Mouse (Mus musculus): ENCODE measurements around the gene Gm20388. TPM values are rescaled to one million over a fixed set of nuclear protein-coding genes. Genes with fewer than 3 reads are reported as not detected.

The Gm20388 gene
- polyA plus RNA-seq, 1 experiment from 2014 or later, result not detected

GRCm38 (mm10) chr8:122814608-122815007 is 2904.0 kb downstream of the Gm20388 start:
- H3K27ac ChIP-seq (replicated peaks), result no peak overlapping the region
- H3K4me2 ChIP-seq, result no peak overlapping the region
- no peak overlapping the region for H3K4me3 ChIP-seq
- WGBS, result 37% methylated on average over 7 of the region's 7 CpGs
- H3K27me3 ChIP-seq (replicated peaks), result 0 out of 2 replicates have a peak, but pooled peaks cover 6% of the 10 kb centered on the region
- H3K36me3 ChIP-seq, result peaks cover 29% of the 10 kb centered on the region
- ATAC-seq (ENCODE audit: extremely low read depth, insufficient number of reproducible peaks, low FRiP score, low TSS enrichment), result no peak
- H3K4me1 ChIP-seq, result peaks cover 11% of the 10 kb centered on the region
- H3K9ac ChIP-seq, result no peak overlapping the region
- H3K9me3 ChIP-seq, result no peaks in the 10 kb centered on the region

DNA sequence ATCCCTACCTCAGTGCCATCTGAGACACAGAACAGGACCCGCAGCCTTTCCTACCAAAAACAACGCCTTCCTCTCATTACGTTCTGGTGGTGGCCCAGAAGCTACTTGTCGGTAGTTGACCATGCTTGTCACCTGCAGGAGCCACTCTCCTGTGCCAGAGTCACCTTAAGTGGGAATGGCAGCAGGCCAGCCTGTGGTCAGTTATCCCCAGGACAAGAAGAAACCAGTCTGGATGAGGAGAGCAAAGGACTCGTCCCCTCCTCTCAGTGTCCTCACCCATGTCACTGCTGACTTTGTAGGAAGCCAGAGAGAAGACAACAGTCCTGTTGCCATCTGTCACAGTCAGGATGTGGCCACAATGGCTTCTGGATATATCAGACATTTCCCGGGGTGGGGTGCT is 2906.3 kb downstream of the Gm20388 start:
- WGBS, result 79% methylated on average over 6 of the region's 6 CpGs
- Histone ChIP-seq H3K4me2 (no peak overlapping the region), H3K27me3 (replicated peaks) (0 out of 2 replicates have a peak, but pooled peaks cover 6% of the 10 kb centered on the region), H3K36me3 (peaks cover 23% of the 10 kb centered on the region), H3K4me3 (no peak overlapping the region), H3K27ac (replicated peaks) (no peak overlapping the region), H3K9me3 (no peaks in the 10 kb centered on the region), H3K4me1 (peaks cover 11% of the 10 kb centered on the region), H3K9ac (no peak overlapping the region)
- ATAC-seq (ENCODE audit: extremely low read depth, insufficient number of reproducible peaks, low FRiP score, low TSS enrichment), result no peak

- ATAC-seq (ENCODE audit: extremely low read depth, insufficient number of reproducible peaks, low FRiP score, low TSS enrichment), result no peak
- H3K9ac ChIP-seq, result no peak overlapping the region
- 0 out of 2 replicates have a peak, but pooled peaks cover 6% of the 10 kb centered on the region for H3K27me3 ChIP-seq (replicated peaks)
- H3K9me3 ChIP-seq, result no peaks in the 10 kb centered on the region
- 45% methylated on average over 13 of the region's 13 CpGs for WGBS
- no peak overlapping the region for H3K4me3 ChIP-seq
- H3K4me2 ChIP-seq, result no peak overlapping the region
- H3K27ac ChIP-seq (replicated peaks), result no peak overlapping the region
- peaks cover 11% of the 10 kb centered on the region for H3K4me1 ChIP-seq
- H3K36me3 ChIP-seq, result peaks cover 23% of the 10 kb centered on the region
Observed at GRCm38 (mm10) chr8:122817724-122818496, 2907.3 kb downstream of the Gm20388 start.

GRCm38 (mm10) chr8:122819776-122820175 is 2909.1 kb downstream of the Gm20388 start:
- H3K27me3 ChIP-seq (replicated peaks), result 0 out of 2 replicates have a peak, but pooled peaks cover 1% of the 10 kb centered on the region
- no peak overlapping the region for H3K4me2 ChIP-seq
- WGBS, result 70% methylated on average over 11 of the region's 11 CpGs
- ATAC-seq (ENCODE audit: extremely low read depth, insufficient number of reproducible peaks, low FRiP score, low TSS enrichment), result no peak
- H3K36me3 ChIP-seq, result peaks cover 10% of the 10 kb centered on the region
- H3K4me1 ChIP-seq, result peaks cover 6% of the 10 kb centered on the region
- no peaks in the 10 kb centered on the region for H3K9me3 ChIP-seq
- H3K27ac ChIP-seq (replicated peaks), result no peak overlapping the region
- H3K4me3 ChIP-seq, result no peak overlapping the region
- H3K9ac ChIP-seq, result no peak overlapping the region

GRCm38 (mm10) chr8:122824571-122824970 is 2913.9 kb downstream of the Gm20388 start:
- Histone ChIP-seq H3K27ac (replicated peaks) (no peak overlapping the region), H3K9me3 (no peaks in the 10 kb centered on the region), H3K27me3 (replicated peaks) (peaks cover 31% of the 10 kb centered on the region), H3K4me2 (no peak overlapping the region), H3K4me3 (no peak overlapping the region), H3K9ac (no peak overlapping the region), H3K36me3 (no peaks in the 10 kb centered on the region), H3K4me1 (peaks cover 5% of the 10 kb centered on the region; the same call in 1 of the 2 replicates)
- WGBS, result 39% methylated on average over 5 of the region's 5 CpGs
- no peak for ATAC-seq (ENCODE audit: extremely low read depth, insufficient number of reproducible peaks, low FRiP score, low TSS enrichment)

GRCm38 (mm10) chr8:122824986-122825385 is 2914.3 kb downstream of the Gm20388 start:
- 71% methylated on average over 9 of the region's 9 CpGs for WGBS
- Histone ChIP-seq H3K36me3 (no peaks in the 10 kb centered on the region), H3K9ac (no peak overlapping the region)

DNA sequence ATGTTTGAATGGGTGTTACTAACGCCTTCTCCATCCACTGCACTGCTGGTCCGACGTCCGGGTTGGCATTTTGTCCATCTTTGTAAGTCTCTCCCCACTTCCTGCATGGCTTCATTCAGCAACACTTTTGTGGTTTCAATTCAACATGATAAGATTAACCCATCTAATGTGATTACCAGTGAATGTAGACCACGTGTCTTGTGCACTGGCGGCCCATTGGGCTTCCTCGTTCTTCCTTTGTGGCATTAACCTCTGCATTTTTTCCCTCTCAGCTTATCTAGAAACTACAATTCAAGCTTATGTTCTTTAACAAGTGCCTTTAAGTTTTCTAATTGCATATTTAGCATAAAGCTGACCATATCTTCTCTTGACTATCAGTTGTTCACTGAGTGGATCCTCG is 2914.8 kb downstream of the Gm20388 start:
- H3K4me1 ChIP-seq, result peaks cover 5% of the 10 kb centered on the region; the same call in 1 of the 2 replicates
- H3K9ac ChIP-seq, result no peak overlapping the region
- WGBS, result 61% methylated on average over 8 of the region's 8 CpGs
- no peak overlapping the region for H3K27ac ChIP-seq (replicated peaks)
- no peak overlapping the region for H3K4me2 ChIP-seq
- ATAC-seq (ENCODE audit: extremely low read depth, insufficient number of reproducible peaks, low FRiP score, low TSS enrichment), result no peak
- H3K27me3 ChIP-seq (replicated peaks), result peaks cover 31% of the 10 kb centered on the region
- H3K4me3 ChIP-seq, result no peak overlapping the region
- H3K36me3 ChIP-seq, result no peaks in the 10 kb centered on the region
- H3K9me3 ChIP-seq, result no peaks in the 10 kb centered on the region

More at GRCm38 (mm10) chr8:122824986-122825385, 2914.3 kb downstream of the Gm20388 start:
- Histone ChIP-seq H3K27ac (replicated peaks) (no peak overlapping the region), H3K4me1 (peaks cover 5% of the 10 kb centered on the region; the same call in 1 of the 2 replicates), H3K9me3 (no peaks in the 10 kb centered on the region), H3K4me2 (no peak overlapping the region), H3K4me3 (no peak overlapping the region), H3K27me3 (replicated peaks) (peaks cover 31% of the 10 kb centered on the region)
- no peak for ATAC-seq (ENCODE audit: extremely low read depth, insufficient number of reproducible peaks, low FRiP score, low TSS enrichment)

DNA sequence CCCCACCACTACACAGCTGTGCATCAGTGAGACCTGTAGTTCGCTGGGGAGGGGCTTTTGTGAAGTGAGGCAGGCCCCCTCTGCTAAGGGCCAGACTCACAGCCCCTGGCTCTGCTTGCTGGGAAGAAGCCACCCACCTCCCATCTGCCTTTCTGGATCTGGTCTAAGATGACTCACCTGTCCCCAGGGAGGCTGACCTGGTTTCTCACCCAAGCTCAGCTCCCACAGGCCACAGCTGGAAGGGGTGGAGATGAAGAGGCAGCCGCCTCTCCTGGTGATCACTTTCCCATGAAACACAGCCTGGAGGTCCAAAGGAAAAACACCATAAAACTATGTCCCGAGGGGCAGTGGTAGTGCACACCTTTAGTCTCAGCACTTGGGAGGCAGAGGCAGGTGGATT is 2918.8 kb downstream of the Gm20388 start:
- H3K27me3 ChIP-seq (replicated peaks), result peaks cover 60% of the 10 kb centered on the region
- H3K9ac ChIP-seq, result no peak overlapping the region
- H3K27ac ChIP-seq (replicated peaks), result no peak overlapping the region
- H3K9me3 ChIP-seq, result no peaks in the 10 kb centered on the region
- H3K36me3 ChIP-seq, result no peaks in the 10 kb centered on the region
- no peak overlapping the region for H3K4me2 ChIP-seq
- 64% methylated on average over 3 of the region's 3 CpGs for WGBS
- H3K4me3 ChIP-seq, result no peak overlapping the region
- no peak for ATAC-seq (ENCODE audit: extremely low read depth, insufficient number of reproducible peaks, low FRiP score, low TSS enrichment)
- H3K4me1 ChIP-seq, result peaks cover 5% of the 10 kb centered on the region; the same call in 1 of the 2 replicates

DNA sequence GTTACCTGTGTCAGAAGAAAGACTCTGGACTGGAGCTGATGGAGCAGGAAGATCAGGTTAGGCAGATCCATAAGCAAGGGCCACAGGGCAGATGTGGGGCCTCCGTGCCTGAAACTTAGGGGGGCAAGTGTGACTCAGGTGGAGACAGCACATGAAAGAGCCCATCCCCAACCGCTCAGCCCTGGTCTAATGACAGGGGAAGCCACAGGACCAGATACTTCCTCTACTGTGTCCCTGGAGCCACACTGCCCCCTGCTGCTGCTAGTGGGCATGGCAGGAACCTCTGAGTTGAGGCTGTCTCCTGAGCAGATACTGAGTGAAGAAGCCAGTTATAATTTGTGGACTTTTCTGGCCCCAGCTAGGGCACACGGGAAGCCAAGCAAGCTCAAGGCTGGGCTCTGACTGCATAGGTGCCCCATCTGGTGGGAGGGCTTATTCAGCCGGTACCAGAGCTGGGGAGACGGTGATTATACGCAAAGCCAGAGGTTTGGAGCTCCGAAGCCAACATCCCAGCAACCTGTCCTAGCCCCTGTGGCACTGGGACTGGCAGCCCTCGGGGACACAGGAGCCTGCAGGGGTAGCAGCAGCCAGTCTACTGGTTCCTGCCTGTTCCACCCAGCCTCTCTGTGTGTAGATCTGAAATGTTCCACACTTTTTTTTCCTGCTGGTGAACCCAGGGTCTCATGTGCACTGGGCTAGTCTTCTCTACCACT is 2919.9 kb downstream of the Gm20388 start:
- no peak for ATAC-seq (ENCODE audit: extremely low read depth, insufficient number of reproducible peaks, low FRiP score, low TSS enrichment)
- WGBS, result 42% methylated on average over 8 of the region's 8 CpGs
- Histone ChIP-seq H3K4me1 (no peaks in the 10 kb centered on the region), H3K4me3 (no peak overlapping the region), H3K27ac (replicated peaks) (no peak overlapping the region), H3K9ac (no peak overlapping the region), H3K36me3 (no peaks in the 10 kb centered on the region), H3K9me3 (no peaks in the 10 kb centered on the region), H3K27me3 (replicated peaks) (peaks cover 56% of the 10 kb centered on the region), H3K4me2 (no peak overlapping the region)

GRCm38 (mm10) chr8:122834416-122834815 is 2923.8 kb downstream of the Gm20388 start:
- no peak overlapping the region for H3K4me3 ChIP-seq
- H3K36me3 ChIP-seq, result no peaks in the 10 kb centered on the region
- H3K9ac ChIP-seq, result 0 out of 2 replicates have a peak overlapping the region, but pooled peaks have one; percentile 5
- no peak overlapping the region for H3K4me2 ChIP-seq
- no peaks in the 10 kb centered on the region for H3K4me1 ChIP-seq
- no peaks in the 10 kb centered on the region for H3K9me3 ChIP-seq
- no peak overlapping the region for H3K27ac ChIP-seq (replicated peaks)
- WGBS, result 77% methylated on average over 8 of the region's 8 CpGs
- no peak for ATAC-seq (ENCODE audit: extremely low read depth, insufficient number of reproducible peaks, low FRiP score, low TSS enrichment)
- peaks cover 36% of the 10 kb centered on the region for H3K27me3 ChIP-seq (replicated peaks)

DNA sequence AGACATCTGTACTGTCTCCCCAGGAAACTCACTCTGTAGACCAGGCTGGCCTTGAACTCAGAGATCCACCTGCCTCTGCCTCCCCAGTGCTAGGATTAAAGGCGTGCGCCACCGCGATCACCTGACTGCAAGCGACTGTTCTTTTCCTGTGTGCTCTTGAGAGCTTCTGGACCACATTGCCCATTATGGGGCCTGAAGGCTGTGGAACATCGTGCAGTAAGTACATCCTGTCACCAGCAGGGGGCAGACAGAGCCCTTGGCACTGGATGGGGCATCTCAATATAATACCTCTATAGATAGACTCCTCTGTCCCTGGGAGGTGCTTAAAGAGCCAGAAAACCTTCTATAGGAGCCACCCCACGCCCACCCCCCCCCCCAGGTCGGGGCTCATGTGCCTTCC is 2924.3 kb downstream of the Gm20388 start:
- H3K9ac ChIP-seq, result no peak overlapping the region
- no peak overlapping the region for H3K4me2 ChIP-seq
- no peaks in the 10 kb centered on the region for H3K36me3 ChIP-seq
- WGBS, result 29% methylated on average over 8 of the region's 8 CpGs
- no peaks in the 10 kb centered on the region for H3K9me3 ChIP-seq
- no peak for ATAC-seq (ENCODE audit: extremely low read depth, insufficient number of reproducible peaks, low FRiP score, low TSS enrichment)
- H3K4me3 ChIP-seq, result no peak overlapping the region
- H3K27ac ChIP-seq (replicated peaks), result no peak overlapping the region
- H3K27me3 ChIP-seq (replicated peaks), result peaks cover 40% of the 10 kb centered on the region
- no peaks in the 10 kb centered on the region for H3K4me1 ChIP-seq

All from heart, embryonic 13.5 days (tissue).